Mouse (Mus musculus) embryonic stem cell, embryonic (primary cell): ENCODE measurements around the gene Hes3.

Source experiments
- CTCF ChIA-PET, 4 experiments: fragments of 300-600 bp in 2 of 4; fragments of 350-600 bp in 2 of 4; sonication (Branson Sonifier 250); formaldehyde crosslinking; loops; one replicate each; lab custom pipeline; 2022; ENCODE audit warnings: inconsistent platforms in 2 of 4; lab: Charles Lee
- POLR2A ChIA-PET, 4 experiments: fragments of 300-600 bp in 2 of 4; fragments of 350-600 bp in 2 of 4; sonication (Branson Sonifier 250); formaldehyde crosslinking; loops; one replicate each; lab custom pipeline; 2022; ENCODE audit warnings: antibody characterized with exemption in 4 of 4, inconsistent platforms in 1 of 4; lab: Charles Lee

Hes3 gene

GRCm38 (mm10) chr4:152291562-152291961, at the start of gene Hes3:
Gene Hes3 (minus strand): TSS chr4:152291662.
- POLR2A ChIA-PET, result interaction anchor here in 3 of 4 experiments (0.7 to 1.8 kb wide), 9 partner anchors 9 to 184 kb away, joined by 3 to 8 read pairs (median 3); partner anchors contain the start of gene Rpl22 (in 1 of the 3)
- CTCF ChIA-PET, result interaction anchor here in 2 of 4 experiments (0.8 to 1.3 kb wide), 6 partner anchors 17 to 150 kb away, joined by 3 to 4 read pairs (median 3); no protein-coding TSS in a partner anchor

- ChIA-PET POLR2A (interaction anchor here (0.6 to 5.3 kb wide), 49 partner anchors 8 to 1299 kb away, joined by 3 to 42 read pairs (median 3); partner anchors contain the start of genes Rpl22 (in 3 of the 4), Icmt (in 1 of the 4), Kcnab2 (in 1 of the 4) and Nphp4 (in 1 of the 4)), CTCF (interaction anchor here (0.5 to 5.5 kb wide), 59 partner anchors 8 to 1213 kb away, joined by 3 to 49 read pairs (median 4); partner anchors contain the start of genes Rnf207 (in 3 of the 4), Dnajc11 (in 1 of the 4) and Icmt (in 1 of the 4))
These were observed 49.3 kb upstream of the Hes3 start for GRCm38 (mm10) chr4:152340584-152341284.

- CTCF ChIA-PET, result interaction anchor here in 3 of 4 experiments (0.9 to 5.5 kb wide), 8 partner anchors 9 to 1142 kb away, joined by 3 to 49 read pairs (median 4); partner anchors contain the start of gene Rnf207 (in 1 of the 3)
These were observed 47.9 kb upstream of the Hes3 start for GRCm38 (mm10) chr4:152339293-152339790.

GRCm38 (mm10) chr4:152338419-152339292, 47.2 kb upstream of the Hes3 start, which contains the start of gene Chd5:
Gene Chd5 (plus strand): TSS chr4:152338651.
- POLR2A ChIA-PET, result interaction anchor here in 3 of 4 experiments (0.6 to 5.3 kb wide), 15 partner anchors 7 to 124 kb away, joined by 3 to 42 read pairs (median 4); partner anchors contain the start of gene Rpl22 (in 2 of the 3)
- CTCF ChIA-PET, result interaction anchor here (0.6 to 5.5 kb wide), 14 partner anchors 8 to 1142 kb away, joined by 3 to 49 read pairs (median 4); partner anchors contain the start of genes Rnf207 (in 1 of the 4) and Rpl22 (in 1 of the 4)

More at GRCm38 (mm10) chr4:152339293-152339790, 47.9 kb upstream of the Hes3 start:
- POLR2A ChIA-PET, result interaction anchor here in 2 of 4 experiments (1.1 to 5.3 kb wide), 9 partner anchors 8 to 46 kb away, joined by 3 to 42 read pairs (median 22); partner anchors contain the start of gene Rpl22 (in 2 of the 2)

GRCm38 (mm10) chr4:152337772-152338171, 46.3 kb upstream of the Hes3 start:
- CTCF ChIA-PET, result interaction anchor here in 3 of 4 experiments (0.6 to 5.5 kb wide), 13 partner anchors 13 to 325 kb away, joined by 3 to 49 read pairs (median 4); partner anchors contain the start of gene Rpl22 (in 1 of the 3)
- POLR2A ChIA-PET, result interaction anchor here in 3 of 4 experiments (0.6 to 5.3 kb wide), 9 partner anchors 7 to 39 kb away, joined by 3 to 42 read pairs (median 4); partner anchors contain the start of gene Rpl22 (in 3 of the 3)

GRCm38 (mm10) chr4:152333587-152333986, 42.1 kb upstream of the Hes3 start:
- CTCF ChIA-PET, result interaction anchor here (0.5 to 5.0 kb wide), 61 partner anchors 8 to 330 kb away, joined by 3 to 84 read pairs (median 5); partner anchors contain the start of genes Rnf207 (in 4 of the 4), Espn (in 1 of the 4), Icmt (in 1 of the 4) and Kcnab2 (in 1 of the 4)
- POLR2A ChIA-PET, result interaction anchor here (0.5 to 3.2 kb wide), 21 partner anchors 8 to 1675 kb away, joined by 3 to 19 read pairs (median 3); partner anchors contain the start of genes Rnf207 (in 2 of the 4) and Rpl22 (in 2 of the 4)

GRCm38 (mm10) chr4:152332952-152333351, 41.5 kb upstream of the Hes3 start:
- POLR2A ChIA-PET, result interaction anchor here in 3 of 4 experiments (0.5 to 6.4 kb wide), 23 partner anchors 8 to 1168 kb away, joined by 3 to 79 read pairs (median 4); partner anchors contain the start of genes Rnf207 (in 2 of the 3) and Rpl22 (in 1 of the 3)
- CTCF ChIA-PET, result interaction anchor here (0.5 to 5.0 kb wide), 83 partner anchors 8 to 330 kb away, joined by 3 to 84 read pairs (median 5); partner anchors contain the start of genes Rnf207 (in 4 of the 4), Icmt (in 2 of the 4), Espn (in 1 of the 4) and Kcnab2 (in 1 of the 4)

- CTCF ChIA-PET, result interaction anchor here (0.7 to 1.5 kb wide), 10 partner anchors 10 to 200 kb away, joined by 3 to 5 read pairs (median 4); partner anchors contain the start of genes Rnf207 (in 2 of the 4) and Chd5 (in 1 of the 4)
- POLR2A ChIA-PET, result interaction anchor here in 2 of 4 experiments (1.0 to 6.4 kb wide), 6 partner anchors 10 to 175 kb away, joined by 3 to 79 read pairs (median 6); partner anchors contain the start of genes Rnf207 (in 2 of the 2) and Chd5 (in 1 of the 2)
These were observed 37.2 kb upstream of the Hes3 start for GRCm38 (mm10) chr4:152328691-152329090.

- POLR2A ChIA-PET, result interaction anchor here in 3 of 4 experiments (1.0 to 2.7 kb wide), 20 partner anchors 12 to 296 kb away, joined by 3 to 41 read pairs (median 8); partner anchors contain the start of genes Icmt (in 2 of the 3), Chd5 (in 1 of the 3) and Hes3 (in 1 of the 3)
These were observed 35.1 kb upstream of the Hes3 start for GRCm38 (mm10) chr4:152326543-152326942.

GRCm38 (mm10) chr4:152325574-152326411, 34.3 kb upstream of the Hes3 start, which contains the start of gene Rpl22:
Gene Rpl22 (plus strand): TSS chr4:152325742.
- CTCF ChIA-PET, result interaction anchor here in 3 of 4 experiments (0.5 to 2.2 kb wide), 21 partner anchors 7 to 1209 kb away, joined by 3 to 12 read pairs (median 3); partner anchors contain the start of genes Chd5 (in 1 of the 3) and Gpr153 (in 1 of the 3)
- POLR2A ChIA-PET, result interaction anchor here (0.6 to 2.7 kb wide), 63 partner anchors 7 to 338 kb away, joined by 3 to 41 read pairs (median 4); partner anchors contain the start of genes Icmt (in 3 of the 4), Acot7 (in 1 of the 4), Chd5 (in 1 of the 4) and Hes3 (in 1 of the 4)

More at GRCm38 (mm10) chr4:152326543-152326942, 35.1 kb upstream of the Hes3 start:
- CTCF ChIA-PET, result interaction anchor here in 3 of 4 experiments (0.5 to 2.2 kb wide), 5 partner anchors 11 to 207 kb away, joined by 4 to 12 read pairs (median 7); no protein-coding TSS in a partner anchor

- CTCF ChIA-PET, result interaction anchor here in 3 of 4 experiments (0.5 to 2.2 kb wide), 25 partner anchors 8 to 1208 kb away, joined by 3 to 12 read pairs (median 3); partner anchors contain the start of genes Chd5 (in 1 of the 3) and Gpr153 (in 1 of the 3)
These were observed 33.4 kb upstream of the Hes3 start for GRCm38 (mm10) chr4:152324641-152325562.

GRCm38 (mm10) chr4:152321464-152321863, 30.0 kb upstream of the Hes3 start:
- ChIA-PET CTCF (interaction anchor here (0.6 to 2.0 kb wide), 10 partner anchors 11 to 1920 kb away, joined by 3 to 10 read pairs (median 4); no protein-coding TSS in a partner anchor), POLR2A (interaction anchor here in 2 of 4 experiments (0.9 to 1.7 kb wide), 5 partner anchors 9 to 32 kb away, joined by 3 to 5 read pairs (median 4); partner anchors contain the start of gene Icmt (in 1 of the 2))

More at GRCm38 (mm10) chr4:152324641-152325562, 33.4 kb upstream of the Hes3 start:
- POLR2A ChIA-PET, result interaction anchor here (0.6 to 2.7 kb wide), 75 partner anchors 8 to 907 kb away, joined by 3 to 41 read pairs (median 4); partner anchors contain the start of genes Icmt (in 3 of the 4), Acot7 (in 1 of the 4), Chd5 (in 1 of the 4) and Espn (in 1 of the 4)
